Mouse (Mus musculus) testis, adult 2 months (tissue): Measurements from ENCODE around the gene Akap11.

ENCODE experiments used
- CTCF ChIP-seq: fragments of 200-500 bp; IDR thresholded peaks from 2 replicates; pipeline ENCODE4 v1.5.1; 2012; ENCODE audit warnings: low read depth, mild to moderate bottlenecking, inconsistent platforms, low read length, moderate library complexity; ENCODE audit not compliant: control insufficient read depth, insufficient read depth, insufficient replicate concordance
- POLR2A ChIP-seq: fragments of 200-500 bp; IDR thresholded peaks from 2 replicates; pipeline ENCODE4 v1.6.1; 2012; ENCODE audit warnings: low read depth, mild to moderate bottlenecking, inconsistent platforms, low read length, moderate library complexity; ENCODE audit not compliant: control insufficient read depth

GRCm38 (mm10) chr14:78474058-78474457 is 62.5 kb downstream of the Akap11 start:
- TF ChIP-seq POLR2A (no peak), CTCF (no peak)
